Mouse (Mus musculus) adrenal gland, postnatal 14 days (tissue): ENCODE results near the gene Gm21985. TPM values are rescaled to one million over a fixed set of nuclear protein-coding genes. Genes with fewer than 3 reads are reported as not detected.
"Not testable (repeated sequence)": the region's sequence is repeated elsewhere in the genome, so short reads cannot be mapped to it uniquely, and the experiment has no call there.

Source experiments
- DNase-seq: peaks from one replicate; pipeline ENCODE4 v3.0.0; 2021; ENCODE audit warnings: mixed read lengths
- total RNA-seq: library from RNA; stranded (reverse); gene quantifications from 2 replicates; pipeline ENCODE4 v1.2.3, GENCODE M21; 2021

Gm21985 gene
- total RNA-seq, 1 experiment from 2014 or later: not detected

DNA sequence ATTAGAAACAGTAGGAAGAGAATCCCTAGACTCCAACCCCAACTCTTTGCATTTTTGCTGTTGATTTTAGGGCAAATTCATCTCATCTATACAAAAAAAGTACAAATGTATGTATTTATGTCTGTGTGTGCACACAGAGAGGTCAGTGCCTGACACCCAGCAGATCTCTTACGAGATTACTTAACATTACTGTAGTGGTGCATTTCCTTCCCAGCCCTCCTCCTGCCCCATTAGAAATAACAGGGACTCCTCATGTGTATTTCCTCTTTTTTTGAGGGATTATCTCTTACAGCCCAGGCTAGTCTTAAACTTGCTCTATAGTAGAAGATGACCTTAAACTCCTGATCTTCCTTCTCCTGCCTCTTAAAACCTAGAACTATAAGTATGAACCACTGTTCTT lies 126.6 kb downstream of the Gm21985 start:
- no peak for DNase-seq

DNA sequence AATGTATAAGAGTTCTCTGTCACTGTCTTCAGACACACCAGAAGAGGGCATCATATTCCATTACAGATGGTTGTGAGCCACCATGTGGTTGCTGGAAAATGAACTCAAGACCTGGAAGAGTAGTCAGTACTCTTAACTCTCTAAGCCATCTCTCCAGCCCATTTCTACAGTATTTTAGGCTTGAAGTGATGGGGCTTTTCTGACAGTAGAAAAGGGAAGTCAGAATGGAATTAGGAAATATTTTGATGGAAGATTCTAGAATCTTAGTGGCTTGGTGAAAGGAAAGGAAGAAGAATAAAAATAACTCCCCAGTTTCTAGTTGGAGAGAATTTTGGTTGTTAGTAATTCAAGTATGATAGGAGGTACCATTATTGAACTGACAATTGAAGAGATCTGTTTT lies 127.8 kb downstream of the Gm21985 start:
- DNase-seq: no peak

DNA sequence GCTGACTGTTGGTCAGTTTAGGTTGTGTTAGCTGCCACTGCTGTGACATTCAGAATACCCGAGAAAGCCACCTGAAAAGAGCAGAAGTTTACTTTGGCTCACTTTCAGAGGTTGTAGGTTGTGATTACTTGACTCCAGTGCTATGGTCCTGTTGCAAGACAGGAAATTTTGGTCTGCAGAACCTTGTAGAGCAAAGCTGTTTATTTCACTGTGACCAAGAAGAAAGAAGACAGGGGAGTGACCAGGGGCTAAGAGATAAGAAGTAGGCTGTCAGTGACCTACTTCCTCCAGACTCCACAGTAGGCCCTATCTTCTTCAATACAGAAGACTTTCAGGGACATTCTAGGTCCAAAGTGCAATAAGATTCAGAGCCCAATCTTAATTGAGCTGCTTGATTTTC lies 130.5 kb downstream of the Gm21985 start:
- no peak for DNase-seq

DNA sequence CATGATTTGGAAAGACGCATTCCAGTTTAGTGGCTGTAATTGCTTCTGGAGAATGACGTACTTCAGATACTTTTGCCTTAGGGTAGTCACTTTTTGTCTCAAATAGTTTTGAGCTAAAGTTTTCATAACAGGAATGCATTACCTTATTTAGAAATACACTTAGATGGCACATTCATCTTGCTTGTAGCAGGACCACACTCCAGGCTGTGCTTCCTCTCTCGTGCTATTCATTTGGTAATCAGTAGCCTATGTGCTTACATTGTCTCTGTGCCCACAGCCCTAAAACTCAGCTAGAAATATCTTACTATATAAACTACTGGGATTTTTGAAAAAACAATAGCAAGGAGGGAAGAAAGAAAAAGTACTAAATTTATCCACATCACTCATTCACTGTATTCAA lies 140.9 kb downstream of the Gm21985 start:
- DNase-seq: no peak

DNA sequence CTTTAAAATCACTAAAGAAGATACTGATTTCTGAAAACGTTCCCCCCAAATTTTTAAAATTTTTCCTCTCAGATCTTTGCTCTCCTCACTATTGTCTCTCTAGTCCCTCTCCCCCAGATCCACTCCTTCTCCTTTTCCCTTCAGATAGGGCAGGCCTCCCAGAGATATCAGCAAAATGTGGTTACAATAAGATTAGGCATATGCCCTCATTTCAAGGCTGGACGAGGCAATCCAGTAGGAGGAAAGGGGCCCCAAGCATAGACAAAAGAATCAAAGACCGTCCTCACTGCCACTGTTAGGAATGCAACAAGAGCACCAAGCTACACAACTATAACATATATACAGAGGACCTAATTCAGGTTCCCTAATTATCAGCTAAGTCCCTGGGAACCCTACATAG lies 159.2 kb downstream of the Gm21985 start:
- DNase-seq: no peak

DNA sequence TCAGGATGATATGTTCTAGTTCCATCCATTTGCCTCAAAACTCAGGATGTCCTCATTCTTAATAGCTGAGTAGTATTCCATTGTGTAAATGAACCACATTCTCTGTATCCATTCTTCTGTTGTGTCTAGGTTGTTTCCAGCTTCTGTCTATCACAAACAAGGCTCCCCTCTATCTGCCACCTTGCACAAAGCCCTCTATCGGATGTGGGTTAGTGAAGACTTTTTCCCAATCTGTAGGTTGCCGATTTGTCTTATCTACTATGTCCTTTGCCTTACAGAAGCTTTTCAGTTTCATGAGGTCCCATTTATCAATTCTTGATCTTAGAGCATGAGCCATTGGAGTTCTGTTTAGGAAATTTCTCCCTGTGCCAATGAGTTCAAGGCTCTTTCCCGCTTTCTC lies 162.4 kb downstream of the Gm21985 start:
- not testable (repeated sequence) for DNase-seq

DNA sequence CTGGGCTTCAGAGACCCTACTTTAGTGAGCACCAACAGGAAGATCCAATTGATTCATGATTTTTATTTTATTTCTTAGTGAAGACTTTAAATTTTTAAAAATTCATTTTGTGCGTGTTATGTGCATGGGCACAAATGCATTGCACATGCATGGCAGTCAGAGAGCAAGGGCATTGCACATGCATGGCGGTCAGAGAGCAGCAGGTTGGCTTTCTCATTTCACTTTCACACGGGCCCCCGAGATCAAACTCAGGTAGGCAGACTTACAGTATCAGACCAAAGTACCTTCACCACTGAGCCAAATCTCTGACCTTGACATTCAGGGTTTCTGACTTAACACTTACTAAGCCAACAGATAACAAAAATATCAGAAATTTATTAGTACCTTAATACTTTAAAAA lies 163.6 kb downstream of the Gm21985 start:
- DNase-seq: no peak

DNA sequence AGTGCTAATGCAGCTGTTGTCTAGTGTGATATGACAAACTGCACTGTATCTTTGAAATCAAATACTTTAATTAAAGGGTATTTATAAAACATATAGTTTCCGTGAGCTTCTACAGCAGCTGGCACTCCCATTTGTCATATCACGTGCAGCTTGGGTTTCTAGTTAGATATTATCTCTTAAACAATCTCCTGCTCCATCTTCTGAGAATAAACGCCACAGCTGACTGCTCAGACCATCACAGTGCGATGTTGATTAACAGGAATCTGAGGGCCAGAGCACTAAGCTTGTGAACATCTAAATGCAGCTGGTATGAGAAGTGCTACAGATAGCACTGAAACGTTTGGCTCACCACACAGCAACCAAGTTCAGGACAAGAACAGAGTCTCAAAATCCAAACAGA lies 164.3 kb downstream of the Gm21985 start:
- DNase-seq: no peak

DNA sequence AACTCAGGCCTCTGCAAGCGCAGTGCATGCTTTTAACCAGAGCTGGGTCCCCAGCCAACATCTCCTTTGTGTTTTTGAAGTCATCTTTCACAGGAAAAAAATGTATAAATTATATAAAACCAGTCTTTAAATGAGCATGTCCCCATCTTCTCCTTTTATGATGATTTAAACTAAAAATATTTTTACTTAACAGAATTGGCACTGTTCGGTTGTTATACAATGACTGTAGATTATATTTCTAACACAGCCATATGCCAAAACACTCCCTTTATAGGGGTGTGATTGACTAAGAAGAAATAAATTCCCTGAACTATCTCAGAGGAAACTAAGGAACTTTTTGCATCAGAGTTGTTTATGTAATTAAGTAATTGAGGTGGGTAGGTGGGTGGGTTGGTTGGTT lies 166.4 kb downstream of the Gm21985 start:
- no peak for DNase-seq

DNA sequence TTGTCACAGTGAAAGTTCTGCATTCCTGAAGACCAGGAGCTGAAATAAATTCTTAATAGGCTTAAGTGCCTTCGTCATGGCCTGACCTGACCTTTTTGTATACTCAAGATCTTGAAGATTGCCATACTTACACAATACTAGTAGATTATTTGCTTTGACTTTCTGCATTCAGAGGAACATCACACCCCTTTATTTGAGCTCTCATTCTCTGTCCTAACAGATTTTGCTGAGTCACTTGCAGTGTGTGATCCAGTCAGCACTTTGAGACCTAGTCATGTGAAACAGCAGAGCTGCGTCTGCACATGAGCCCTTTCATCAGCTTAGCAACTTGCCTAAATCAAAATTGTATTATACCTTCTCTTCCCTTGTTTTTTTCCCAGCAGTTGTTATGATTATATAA lies 167.2 kb downstream of the Gm21985 start:
- DNase-seq: no peak

DNA sequence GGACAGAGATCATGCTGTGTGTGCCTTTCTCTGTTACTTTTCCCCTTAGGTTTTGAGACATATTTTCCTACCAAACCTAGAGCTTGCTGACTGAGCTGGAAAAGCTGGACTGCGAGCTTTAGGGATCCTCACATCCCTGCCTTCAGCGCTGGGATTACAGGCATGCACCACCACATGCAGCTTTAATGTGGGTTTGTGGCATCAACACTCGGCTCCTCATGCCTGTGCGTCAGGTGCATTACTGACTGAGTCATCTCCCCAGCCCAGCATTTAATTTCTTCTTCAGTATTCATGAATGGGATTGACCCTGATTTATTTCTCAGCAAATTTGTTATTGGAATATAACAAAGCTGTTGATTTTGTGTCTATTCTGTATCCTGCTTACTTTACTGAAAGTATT lies 170.2 kb downstream of the Gm21985 start:
- DNase-seq: no peak

DNA sequence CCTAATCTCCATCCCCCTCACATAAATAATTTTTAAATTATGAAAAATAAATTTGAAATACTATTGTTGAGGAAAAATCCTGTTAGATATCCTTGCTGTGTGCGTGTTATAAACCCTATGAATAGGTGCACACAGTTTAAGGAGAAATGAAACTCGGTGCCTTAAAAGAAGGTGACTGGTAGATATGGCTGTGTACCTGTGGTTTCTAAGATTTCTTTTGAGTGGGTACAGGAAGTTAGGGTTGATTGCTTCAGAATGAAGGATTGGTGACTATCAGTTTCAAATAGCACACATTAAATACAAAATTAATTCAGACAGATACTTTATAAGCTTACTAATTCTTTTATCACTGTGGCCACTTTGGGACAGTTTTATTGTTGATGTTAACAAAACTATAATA lies 171.5 kb downstream of the Gm21985 start:
- DNase-seq: no peak

DNA sequence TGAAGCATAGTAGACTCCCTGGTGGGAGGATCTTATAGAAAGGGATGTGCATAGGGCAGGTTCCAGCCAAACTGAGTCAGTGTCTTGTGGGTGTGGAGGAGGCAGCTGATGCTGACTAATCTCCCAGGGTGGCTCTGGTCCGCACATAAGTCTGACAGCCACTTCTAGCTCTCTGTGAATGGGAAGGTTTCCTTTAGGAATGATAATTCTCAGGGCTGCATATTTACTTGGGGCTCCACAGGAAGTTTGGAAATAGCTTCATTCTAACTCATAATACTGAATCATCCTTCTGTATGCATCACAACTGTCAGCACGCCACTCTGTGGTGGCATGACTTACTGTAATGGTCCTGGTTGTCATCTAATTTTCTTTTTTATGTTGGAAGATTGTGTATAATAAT lies 177.4 kb downstream of the Gm21985 start:
- no peak for DNase-seq

DNA sequence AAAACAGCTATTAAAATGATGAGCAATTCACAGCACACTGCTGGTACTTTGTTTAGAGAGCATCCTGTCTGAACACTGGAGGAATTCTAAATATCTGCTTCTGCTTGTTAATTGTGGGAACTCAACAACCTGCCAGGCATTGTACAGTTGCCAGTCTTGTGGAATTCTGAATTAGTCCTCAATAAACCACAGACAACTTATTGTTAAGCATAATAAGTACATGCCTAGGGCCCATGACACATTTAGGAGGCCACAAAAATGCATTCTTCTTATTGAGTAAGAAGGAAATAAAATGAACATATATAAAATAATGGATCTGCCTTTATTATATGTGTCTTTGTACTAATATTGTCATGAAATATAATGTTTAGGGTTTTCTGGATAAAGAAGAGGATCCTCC lies 179.4 kb downstream of the Gm21985 start:
- no peak for DNase-seq

DNA sequence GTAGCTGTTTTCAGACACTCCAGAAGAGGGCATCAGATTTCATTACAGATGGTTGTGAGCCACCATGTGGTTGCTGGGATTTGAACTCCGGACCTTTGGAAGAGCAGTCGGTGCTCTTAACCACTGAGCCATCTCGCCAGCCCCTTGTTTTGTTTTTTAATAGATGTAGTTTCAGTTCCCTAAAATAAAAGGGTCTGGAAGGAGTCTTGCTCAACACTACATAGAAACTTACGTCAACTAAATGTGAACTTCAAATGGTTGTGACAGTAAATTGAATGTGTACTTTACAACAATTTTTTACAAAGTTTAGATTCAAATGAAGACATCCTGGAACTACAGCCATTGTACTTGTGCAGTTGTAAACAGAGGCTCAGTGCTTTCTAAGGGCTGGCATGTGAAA lies 181.9 kb downstream of the Gm21985 start:
- not testable (repeated sequence) for DNase-seq

DNA sequence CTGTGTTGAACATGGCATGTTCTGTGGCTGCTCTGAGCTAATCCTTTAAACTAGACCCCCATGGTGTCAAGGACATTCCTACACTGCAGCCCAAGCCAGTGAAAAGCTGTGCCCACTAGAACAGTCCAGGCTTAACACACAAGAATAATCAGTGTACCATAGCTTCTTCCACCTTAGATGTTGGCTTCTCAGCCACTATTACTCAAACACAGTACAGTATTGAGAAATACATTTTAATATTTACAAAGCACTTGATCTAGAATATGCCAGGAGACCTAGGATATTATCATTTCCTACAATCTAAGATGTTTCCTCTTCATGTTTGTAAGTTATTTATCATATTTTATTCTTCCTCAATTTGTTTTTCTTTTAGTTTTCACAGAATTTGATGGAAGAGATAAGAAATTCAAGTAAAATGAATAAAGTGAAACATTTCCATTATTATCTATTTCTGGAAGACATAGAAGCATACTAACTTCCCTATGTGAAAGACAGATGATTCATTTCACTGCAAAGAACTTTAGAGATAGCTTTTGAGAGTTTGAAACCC lies 182.5 kb downstream of the Gm21985 start:
- DNase-seq: no peak

DNA sequence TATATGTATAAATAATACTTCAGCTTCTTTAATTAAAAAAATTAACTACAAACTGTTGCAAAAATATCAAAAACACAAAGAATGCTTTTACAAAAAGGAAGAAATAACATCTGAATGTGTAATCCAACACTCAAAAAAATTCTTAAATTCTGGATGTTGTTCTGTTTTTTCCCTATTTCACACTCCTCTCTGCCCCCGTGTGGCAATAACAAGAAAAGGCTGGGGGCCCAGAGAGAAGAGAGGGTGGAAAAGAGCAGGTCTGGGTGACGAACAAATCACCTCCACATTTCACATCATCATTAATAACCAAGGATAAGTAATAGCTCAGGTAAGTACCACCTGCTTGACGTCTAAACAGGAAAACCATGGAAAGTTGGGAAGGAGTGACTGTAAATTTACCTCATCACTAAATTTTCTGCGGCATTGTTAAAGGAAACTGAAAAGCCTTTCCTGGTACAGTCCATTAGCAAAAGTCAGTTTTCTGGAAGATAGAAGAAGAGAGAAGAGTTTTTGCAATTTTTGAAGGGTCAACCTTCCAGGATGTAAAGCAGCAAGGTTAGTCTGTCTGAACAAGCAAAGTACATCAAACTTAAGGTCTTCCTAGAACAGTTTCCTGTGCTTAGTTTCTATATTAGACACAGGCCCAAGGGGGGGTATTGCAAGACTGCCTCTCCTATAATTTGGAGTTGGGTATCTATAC lies 183.6 kb downstream of the Gm21985 start:
- DNase-seq: peak; percentile 45

DNA sequence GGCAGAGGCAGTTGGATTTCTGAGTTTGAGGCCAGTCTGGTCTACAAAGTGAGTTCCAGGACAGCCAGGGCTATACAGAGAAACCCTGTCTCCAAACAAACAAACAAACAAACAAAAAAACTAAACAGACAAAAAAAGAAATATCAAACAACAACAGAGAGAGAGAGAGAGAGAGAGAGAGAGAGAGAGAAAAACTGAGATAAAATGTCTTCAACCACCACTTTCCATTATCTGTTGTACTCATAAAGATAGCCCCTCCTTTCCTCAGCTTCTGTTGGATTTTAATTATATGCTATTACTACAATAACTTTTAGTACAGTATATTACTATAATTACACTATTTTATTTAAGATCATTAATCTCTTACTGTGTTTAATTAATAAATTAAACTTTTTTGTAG lies 186.4 kb downstream of the Gm21985 start:
- DNase-seq: not testable (repeated sequence)

DNA sequence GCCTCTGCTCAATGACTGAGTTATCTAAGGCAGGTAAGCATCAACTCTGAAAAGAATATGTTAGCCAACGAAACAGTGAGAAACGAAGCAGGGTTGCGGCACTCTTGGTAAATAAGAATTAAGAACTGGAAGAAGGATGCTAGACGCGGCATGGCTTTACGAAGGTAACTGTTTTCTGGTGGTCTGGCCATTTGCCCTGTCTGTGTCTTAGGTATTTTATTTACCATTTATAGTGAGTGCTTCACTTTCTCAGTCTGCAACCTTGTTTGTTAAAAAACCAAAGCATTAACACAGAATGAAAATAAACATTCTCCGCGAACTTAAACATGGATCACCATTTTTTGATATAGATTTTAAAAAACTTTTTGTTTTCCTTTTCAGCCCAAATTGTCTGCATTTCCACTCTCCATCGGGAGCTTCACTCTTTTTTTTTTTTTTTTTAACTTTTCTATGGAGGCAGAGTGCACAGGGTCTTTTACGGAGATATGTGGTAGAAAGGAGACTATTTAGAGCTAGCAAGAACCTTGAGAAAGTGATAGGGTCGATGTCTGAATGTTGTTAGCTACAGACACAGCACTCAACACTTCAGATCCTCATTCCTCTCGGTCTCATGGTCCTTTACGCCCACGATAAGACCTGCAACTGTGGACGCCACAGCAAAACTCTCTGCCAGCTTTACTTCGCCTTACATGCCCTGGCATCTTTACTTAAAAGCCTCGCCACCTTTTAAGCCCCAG lies 188.2 kb downstream of the Gm21985 start:
- DNase-seq: no peak

DNA sequence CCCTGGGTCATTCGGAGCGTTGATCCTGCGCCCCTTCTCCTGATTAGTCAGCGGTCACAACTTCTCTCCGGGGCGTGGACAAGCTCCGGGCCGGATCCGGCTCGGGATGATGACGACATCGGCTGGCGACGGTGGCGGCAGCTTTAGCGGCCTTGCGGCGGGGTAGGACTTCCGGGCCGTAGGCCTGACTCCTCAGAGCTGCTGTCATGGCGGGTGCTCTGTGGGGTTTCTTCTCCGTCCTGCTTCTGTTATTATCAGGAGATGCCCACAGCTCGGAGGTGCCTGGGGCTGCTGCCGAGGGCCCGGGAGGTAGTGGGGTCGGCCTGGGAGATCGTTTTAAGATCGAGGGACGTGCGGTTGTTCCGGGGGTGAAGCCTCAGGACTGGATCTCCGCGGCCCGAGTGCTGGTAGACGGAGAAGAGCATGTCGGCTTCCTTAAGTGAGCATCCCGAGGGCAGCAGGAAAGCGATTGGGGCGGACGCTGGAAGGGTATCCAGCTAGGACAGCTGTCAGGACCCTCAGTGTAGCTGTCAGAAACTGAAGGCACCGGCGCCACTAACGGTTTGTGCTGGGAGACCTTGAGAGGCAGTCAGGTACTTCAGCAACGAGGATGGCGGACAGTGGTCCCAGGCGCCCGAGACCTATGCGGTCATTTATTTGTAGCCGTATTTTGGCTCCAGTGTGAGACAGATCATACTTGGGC lies 188.9 kb downstream of the Gm21985 start, which contains the start of gene Emc7:
TSS of gene Emc7 (plus strand) at position 136 of the 703 bp plus-strand sequence.
- peak; percentile 100 for DNase-seq
